Mouse (Mus musculus) embryonic fibroblast, embryonic 13.5 days (primary cell): ENCODE results near the gene Ccz1.

Experiments
- CTCF ChIP-seq: IDR thresholded peaks from 2 replicates; pipeline ENCODE4 v1.5.1; 2011; ENCODE audit warnings: mild to moderate bottlenecking, control low read depth, low read length, moderate library complexity, borderline replicate concordance; ENCODE audit not compliant: insufficient read depth
- POLR2A ChIP-seq: IDR thresholded peaks from 2 replicates; pipeline ENCODE4 v1.6.1; 2011; ENCODE audit warnings: low read depth, mild to moderate bottlenecking, control low read depth, low read length, moderate library complexity

DNA sequence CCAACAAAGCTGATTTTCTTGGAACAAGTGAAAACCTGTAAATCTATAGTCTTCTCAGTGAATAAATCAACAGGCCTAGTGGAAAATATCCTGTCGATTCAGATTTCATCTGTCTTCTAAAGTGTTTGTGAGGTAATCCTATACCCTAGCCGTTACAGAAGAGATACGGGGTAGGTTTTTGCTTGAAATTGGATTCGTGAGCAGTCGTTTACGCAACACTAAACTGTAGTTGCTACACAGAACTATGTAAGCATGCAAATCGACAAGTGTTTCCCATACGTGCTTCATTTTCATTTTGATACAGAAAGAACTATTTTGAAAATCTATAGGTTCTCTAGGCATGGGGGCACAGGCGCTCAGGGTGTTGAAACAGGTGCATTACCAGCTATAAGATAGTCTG, 1.2 kb upstream of the Ccz1 start:
- no peak for TF ChIP-seq CTCF
- TF ChIP-seq POLR2A: no peak
